Mouse (Mus musculus): ENCODE measurements around the gene Gpm6b. TPM values are rescaled to one million over a fixed set of nuclear protein-coding genes. Genes with fewer than 3 reads are reported as not detected.

Gene Gpm6b
- polyA plus RNA-seq, 1 experiment from 2014 or later = 31.7 TPM

GRCm38 (mm10) chrX:166351790-166352189, 113.1 kb downstream of the Gpm6b start:
- Histone ChIP-seq H3K27me3 (ENCODE audit: control insufficient read depth, insufficient read depth, low read length) (no peaks in the 10 kb centered on the region), H3K4me3 (ENCODE audit: low read depth, low read length) (no peak overlapping the region), H3K36me3 (replicated peaks; ENCODE audit: control insufficient read depth, insufficient read depth, low read depth, low read length) (no peaks in the 10 kb centered on the region), H3K9ac (replicated peaks; ENCODE audit: low read length) (no peak overlapping the region), H3K27ac (replicated peaks; ENCODE audit: low read depth, low read length) (no peak overlapping the region), H3K9me3 (replicated peaks; ENCODE audit: control insufficient read depth, low read length) (no peaks in the 10 kb centered on the region), H3K4me1 (ENCODE audit: control insufficient read depth, insufficient read depth, low read length) (no peaks in the 10 kb centered on the region), H3K4me2 (ENCODE audit: low read depth, low read length) (no peak overlapping the region)
- peak; percentile 61 for DNase-seq (ENCODE audit: low spot score)
- 26% methylated on average over 6 of the region's 6 CpGs for WGBS
- no peak; the same call in 1 of the 2 replicates for ATAC-seq (replicated peaks; ENCODE audit: insufficient number of reproducible peaks, low FRiP score, low TSS enrichment, low read depth)

DNA sequence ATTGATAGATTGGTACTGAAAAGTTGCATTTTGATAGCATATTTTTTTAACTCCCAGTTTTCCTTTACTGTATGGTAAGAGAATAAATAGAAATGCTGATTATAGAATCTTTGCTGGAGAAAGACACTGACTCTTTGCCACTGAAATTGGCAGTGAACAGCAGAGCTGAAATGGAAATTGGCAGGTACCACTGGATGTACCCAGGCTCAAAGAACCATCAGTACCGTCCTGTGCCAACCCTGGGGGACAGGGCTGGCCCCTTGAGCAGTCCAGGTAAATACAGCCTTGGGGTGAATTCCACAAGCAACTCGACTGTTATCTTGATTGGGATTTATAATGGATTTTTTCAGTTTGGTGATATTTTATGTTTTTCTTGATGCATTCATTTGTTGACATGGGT, 114.7 kb downstream of the Gpm6b start:
- no peaks in the 10 kb centered on the region for H3K27me3 ChIP-seq (ENCODE audit: control insufficient read depth, insufficient read depth, low read length)
- H3K4me2 ChIP-seq (ENCODE audit: low read depth, low read length) = no peak overlapping the region
- no peaks in the 10 kb centered on the region for H3K36me3 ChIP-seq (replicated peaks; ENCODE audit: control insufficient read depth, insufficient read depth, low read depth, low read length)
- H3K9ac ChIP-seq (replicated peaks; ENCODE audit: low read length) = no peak overlapping the region
- H3K4me1 ChIP-seq (ENCODE audit: control insufficient read depth, insufficient read depth, low read length) = no peaks in the 10 kb centered on the region
- no peaks in the 10 kb centered on the region for H3K9me3 ChIP-seq (replicated peaks; ENCODE audit: control insufficient read depth, low read length)
- ATAC-seq (replicated peaks; ENCODE audit: insufficient number of reproducible peaks, low FRiP score, low TSS enrichment, low read depth) = no peak
- H3K27ac ChIP-seq (replicated peaks; ENCODE audit: low read depth, low read length) = no peak overlapping the region
- WGBS = 62% methylated on average over 2 of the region's 2 CpGs
- DNase-seq (ENCODE audit: low spot score) = no peak
- no peak overlapping the region for H3K4me3 ChIP-seq (ENCODE audit: low read depth, low read length)

DNA sequence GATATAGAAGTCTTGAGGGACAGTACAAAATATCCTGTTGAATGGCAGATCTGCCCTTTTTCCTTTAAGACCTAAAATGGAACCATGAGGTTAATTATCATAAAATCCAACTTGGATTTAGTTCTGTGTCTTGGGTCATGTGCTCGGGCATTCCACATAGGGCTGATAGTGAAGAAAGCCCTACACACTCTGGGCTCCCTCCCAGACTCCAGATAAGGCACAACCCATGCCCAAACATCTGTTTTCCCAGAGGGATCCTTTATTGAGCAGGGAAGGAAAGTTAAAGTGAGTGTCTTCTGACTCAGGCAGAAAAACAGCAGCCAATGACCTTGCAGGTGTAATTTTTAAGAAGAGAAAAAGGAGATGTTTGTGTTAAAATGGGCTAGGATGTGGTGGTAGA, 116.2 kb downstream of the Gpm6b start:
- Histone ChIP-seq H3K4me1 (ENCODE audit: control insufficient read depth, insufficient read depth, low read length) (no peaks in the 10 kb centered on the region), H3K36me3 (replicated peaks; ENCODE audit: control insufficient read depth, insufficient read depth, low read depth, low read length) (no peaks in the 10 kb centered on the region), H3K4me3 (ENCODE audit: low read depth, low read length) (no peak overlapping the region), H3K27ac (replicated peaks; ENCODE audit: low read depth, low read length) (no peak overlapping the region), H3K9ac (replicated peaks; ENCODE audit: low read length) (no peak overlapping the region), H3K4me2 (ENCODE audit: low read depth, low read length) (no peak overlapping the region), H3K27me3 (ENCODE audit: control insufficient read depth, insufficient read depth, low read length) (no peaks in the 10 kb centered on the region), H3K9me3 (replicated peaks; ENCODE audit: control insufficient read depth, low read length) (no peaks in the 10 kb centered on the region)
- WGBS = 59% methylated on average over 1 of the region's 1 CpGs
- DNase-seq (ENCODE audit: low spot score) = no peak
- ATAC-seq (replicated peaks; ENCODE audit: insufficient number of reproducible peaks, low FRiP score, low TSS enrichment, low read depth) = no peak

DNA sequence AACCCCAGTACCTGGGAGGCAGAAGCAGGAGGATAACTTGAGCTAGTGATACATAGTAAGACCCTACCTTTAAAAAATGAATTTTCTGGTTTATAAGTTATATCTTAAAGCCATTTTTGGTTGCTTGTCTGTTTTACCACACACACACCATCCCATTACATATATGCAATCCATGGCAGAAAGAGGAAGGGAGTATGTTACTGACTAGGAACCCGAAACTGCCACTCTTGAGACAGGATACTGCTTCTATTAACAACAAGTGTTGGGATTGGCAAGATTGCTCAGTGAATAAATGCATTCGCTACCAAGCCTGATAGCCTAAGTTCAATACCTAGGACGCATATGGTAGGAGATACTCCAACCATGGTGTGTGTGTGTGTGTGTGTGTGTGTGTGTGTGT, 117.6 kb downstream of the Gpm6b start:
- H3K27ac ChIP-seq (replicated peaks; ENCODE audit: low read depth, low read length) = no peak overlapping the region
- 86% methylated on average over 3 of the region's 3 CpGs for WGBS
- no peak overlapping the region for H3K4me2 ChIP-seq (ENCODE audit: low read depth, low read length)
- ATAC-seq (replicated peaks; ENCODE audit: insufficient number of reproducible peaks, low FRiP score, low TSS enrichment, low read depth) (no peak), DNase-seq (ENCODE audit: low spot score) (no peak)
- no peaks in the 10 kb centered on the region for H3K36me3 ChIP-seq (replicated peaks; ENCODE audit: control insufficient read depth, insufficient read depth, low read depth, low read length)
- no peaks in the 10 kb centered on the region for H3K27me3 ChIP-seq (ENCODE audit: control insufficient read depth, insufficient read depth, low read length)
- no peak overlapping the region for H3K9ac ChIP-seq (replicated peaks; ENCODE audit: low read length)
- H3K9me3 ChIP-seq (replicated peaks; ENCODE audit: control insufficient read depth, low read length) = no peaks in the 10 kb centered on the region
- no peaks in the 10 kb centered on the region for H3K4me1 ChIP-seq (ENCODE audit: control insufficient read depth, insufficient read depth, low read length)
- H3K4me3 ChIP-seq (ENCODE audit: low read depth, low read length) = no peak overlapping the region

- no peaks in the 10 kb centered on the region for H3K4me1 ChIP-seq (ENCODE audit: control insufficient read depth, insufficient read depth, low read length)
- no peak overlapping the region for H3K9ac ChIP-seq (replicated peaks; ENCODE audit: low read length)
- ATAC-seq (replicated peaks; ENCODE audit: insufficient number of reproducible peaks, low FRiP score, low TSS enrichment, low read depth) (no peak), DNase-seq (ENCODE audit: low spot score) (no peak)
- H3K4me3 ChIP-seq (ENCODE audit: low read depth, low read length) = no peak overlapping the region
- 82% methylated on average over 2 of the region's 2 CpGs for WGBS
- no peaks in the 10 kb centered on the region for H3K9me3 ChIP-seq (replicated peaks; ENCODE audit: control insufficient read depth, low read length)
- no peaks in the 10 kb centered on the region for H3K36me3 ChIP-seq (replicated peaks; ENCODE audit: control insufficient read depth, insufficient read depth, low read depth, low read length)
- H3K27me3 ChIP-seq (ENCODE audit: control insufficient read depth, insufficient read depth, low read length) = no peaks in the 10 kb centered on the region
- no peak overlapping the region for H3K27ac ChIP-seq (replicated peaks; ENCODE audit: low read depth, low read length)
- H3K4me2 ChIP-seq (ENCODE audit: low read depth, low read length) = no peak overlapping the region
Measured at GRCm38 (mm10) chrX:166358955-166359354, 120.2 kb downstream of the Gpm6b start.

GRCm38 (mm10) chrX:166359927-166360440, 121.3 kb downstream of the Gpm6b start:
- Histone ChIP-seq H3K4me2 (ENCODE audit: low read depth, low read length) (no peak overlapping the region), H3K27me3 (ENCODE audit: control insufficient read depth, insufficient read depth, low read length) (no peaks in the 10 kb centered on the region), H3K36me3 (replicated peaks; ENCODE audit: control insufficient read depth, insufficient read depth, low read depth, low read length) (no peaks in the 10 kb centered on the region), H3K9me3 (replicated peaks; ENCODE audit: control insufficient read depth, low read length) (no peaks in the 10 kb centered on the region), H3K4me1 (ENCODE audit: control insufficient read depth, insufficient read depth, low read length) (no peaks in the 10 kb centered on the region), H3K27ac (replicated peaks; ENCODE audit: low read depth, low read length) (no peak overlapping the region), H3K4me3 (ENCODE audit: low read depth, low read length) (no peak overlapping the region), H3K9ac (replicated peaks; ENCODE audit: low read length) (no peak overlapping the region)
- ATAC-seq (replicated peaks; ENCODE audit: insufficient number of reproducible peaks, low FRiP score, low TSS enrichment, low read depth) = no peak
- no peak for DNase-seq (ENCODE audit: low spot score)
- 83% methylated on average over 2 of the region's 2 CpGs for WGBS

DNA sequence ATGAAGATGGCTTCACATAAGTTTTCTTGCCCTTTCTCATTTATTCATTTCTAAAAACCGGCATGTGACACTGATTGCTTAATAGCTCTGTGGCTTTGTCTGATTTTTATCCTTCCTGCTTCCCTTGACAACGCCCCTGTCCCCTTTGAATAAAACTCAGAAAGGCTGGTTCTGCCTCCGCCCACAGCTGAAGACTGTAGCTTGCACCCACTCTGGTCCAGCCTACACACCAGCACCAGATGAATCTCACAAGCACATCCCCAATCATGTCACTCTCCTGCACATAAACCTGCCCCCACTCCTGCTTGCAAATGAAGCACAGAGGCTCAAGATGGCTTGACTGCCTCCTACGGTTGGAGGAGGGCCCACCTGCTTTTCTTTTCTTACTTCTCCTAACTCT, 121.7 kb downstream of the Gpm6b start:
- Histone ChIP-seq H3K9ac (replicated peaks; ENCODE audit: low read length) (no peak overlapping the region), H3K9me3 (replicated peaks; ENCODE audit: control insufficient read depth, low read length) (no peaks in the 10 kb centered on the region), H3K27me3 (ENCODE audit: control insufficient read depth, insufficient read depth, low read length) (no peaks in the 10 kb centered on the region), H3K4me2 (ENCODE audit: low read depth, low read length) (no peak overlapping the region), H3K4me1 (ENCODE audit: control insufficient read depth, insufficient read depth, low read length) (no peaks in the 10 kb centered on the region), H3K36me3 (replicated peaks; ENCODE audit: control insufficient read depth, insufficient read depth, low read depth, low read length) (no peaks in the 10 kb centered on the region), H3K27ac (replicated peaks; ENCODE audit: low read depth, low read length) (no peak overlapping the region), H3K4me3 (ENCODE audit: low read depth, low read length) (no peak overlapping the region)
- 91% methylated on average over 4 of the region's 4 CpGs for WGBS
- ATAC-seq (replicated peaks; ENCODE audit: insufficient number of reproducible peaks, low FRiP score, low TSS enrichment, low read depth) (no peak), DNase-seq (ENCODE audit: low spot score) (no peak)

DNA sequence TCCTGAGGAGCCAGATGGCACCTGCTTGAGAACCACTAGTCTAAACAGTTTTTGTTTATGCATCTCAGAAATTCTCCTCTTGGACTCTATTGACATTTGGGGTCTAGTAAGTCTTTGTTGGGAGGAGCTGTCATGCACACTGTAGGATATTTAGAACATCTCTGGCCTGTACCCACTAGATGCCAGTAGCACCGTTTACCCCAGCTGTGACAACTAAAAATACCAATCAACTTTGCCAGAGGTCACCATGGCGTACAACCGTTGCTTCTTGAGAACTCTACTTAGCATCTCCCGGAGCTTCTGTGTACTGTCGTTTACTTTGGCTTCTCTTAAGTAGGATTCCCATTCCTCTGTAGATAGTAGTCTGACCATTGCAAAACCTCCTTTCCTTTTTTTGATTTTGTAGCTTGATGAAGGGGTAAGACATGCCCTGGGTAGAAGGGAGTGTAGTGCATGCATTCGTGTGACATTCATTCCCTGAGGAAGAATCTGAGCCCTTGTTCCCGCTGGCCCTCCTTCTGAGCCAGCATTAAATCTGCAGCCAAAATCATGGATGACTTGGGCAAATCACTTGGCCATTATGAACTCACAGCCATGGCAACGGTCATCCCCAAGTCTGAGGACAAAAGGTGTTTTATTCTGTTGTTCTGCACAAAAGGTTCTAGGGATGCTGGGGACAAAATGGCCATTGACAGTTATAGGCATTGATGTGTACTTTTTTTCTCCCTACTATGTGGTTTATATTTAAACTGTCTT, 126.9 kb downstream of the Gpm6b start:
- Histone ChIP-seq H3K4me2 (ENCODE audit: low read depth, low read length) (no peak overlapping the region), H3K4me1 (ENCODE audit: control insufficient read depth, insufficient read depth, low read length) (no peaks in the 10 kb centered on the region), H3K27ac (replicated peaks; ENCODE audit: low read depth, low read length) (no peak overlapping the region), H3K4me3 (ENCODE audit: low read depth, low read length) (no peak overlapping the region), H3K9me3 (replicated peaks; ENCODE audit: control insufficient read depth, low read length) (no peaks in the 10 kb centered on the region), H3K36me3 (replicated peaks; ENCODE audit: control insufficient read depth, insufficient read depth, low read depth, low read length) (no peaks in the 10 kb centered on the region), H3K9ac (replicated peaks; ENCODE audit: low read length) (no peak overlapping the region), H3K27me3 (ENCODE audit: control insufficient read depth, insufficient read depth, low read length) (0 out of 2 replicates have a peak, but pooled peaks cover 2% of the 10 kb centered on the region)
- ATAC-seq (replicated peaks; ENCODE audit: insufficient number of reproducible peaks, low FRiP score, low TSS enrichment, low read depth) (no peak), DNase-seq (ENCODE audit: low spot score) (no peak)
- 81% methylated on average over 8 of the region's 8 CpGs for WGBS

Data from embryonic facial prominence, embryonic 11.5 days (tissue).